Mouse (Mus musculus): ENCODE measurements around the gene Dmpk. TPM values are rescaled to one million over a fixed set of nuclear protein-coding genes. Genes with fewer than 3 reads are reported as not detected.
A peak's percentile ranks its signal among the peaks of the same experiment; 100 is the strongest.

Dmpk gene
- total RNA-seq, 1 experiment from 2014 or later, result not detected

DNA sequence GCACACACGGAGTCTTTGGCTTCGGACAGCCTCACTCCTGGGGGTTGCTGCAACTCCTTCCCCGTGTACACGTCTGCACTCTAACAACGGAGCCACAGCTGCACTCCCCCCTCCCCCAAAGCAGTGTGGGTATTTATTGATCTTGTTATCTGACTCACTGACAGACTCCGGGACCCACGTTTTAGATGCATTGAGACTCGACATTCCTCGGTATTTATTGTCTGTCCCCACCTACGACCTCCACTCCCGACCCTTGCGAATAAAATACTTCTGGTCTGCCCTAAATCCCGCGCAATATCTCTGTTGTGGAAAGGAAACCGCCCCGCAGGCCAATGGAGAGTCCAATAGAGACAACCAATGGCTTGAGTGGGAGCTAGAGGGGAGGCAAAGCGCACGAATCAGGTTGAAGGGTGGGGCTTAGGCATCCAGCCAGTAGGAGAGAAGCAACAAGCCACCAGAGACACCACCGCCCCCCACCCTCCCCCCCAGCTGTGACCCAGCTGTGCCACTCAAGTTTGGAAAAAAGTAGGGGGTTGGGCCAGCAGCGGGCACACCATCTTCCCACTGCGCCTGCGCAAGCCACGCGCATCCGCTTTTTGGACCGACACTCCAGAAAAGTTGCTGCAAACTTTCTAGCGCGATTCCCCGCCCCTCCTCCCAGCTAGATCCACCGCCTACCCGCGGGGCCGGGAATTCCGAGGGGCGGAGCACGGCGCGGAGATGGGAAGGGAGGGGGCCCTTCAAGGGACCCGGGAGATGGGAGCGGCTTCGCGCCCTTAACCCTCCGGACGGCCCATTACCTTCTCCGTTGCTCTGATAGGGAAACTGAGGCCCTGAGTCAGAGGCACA, 10.1 kb downstream of the Dmpk start:
- no peak; the same call in 1 of the 2 replicates for ATAC-seq (replicated peaks; ENCODE audit: insufficient number of reproducible peaks, low FRiP score, low TSS enrichment, poor library complexity, severe bottlenecking)

DNA sequence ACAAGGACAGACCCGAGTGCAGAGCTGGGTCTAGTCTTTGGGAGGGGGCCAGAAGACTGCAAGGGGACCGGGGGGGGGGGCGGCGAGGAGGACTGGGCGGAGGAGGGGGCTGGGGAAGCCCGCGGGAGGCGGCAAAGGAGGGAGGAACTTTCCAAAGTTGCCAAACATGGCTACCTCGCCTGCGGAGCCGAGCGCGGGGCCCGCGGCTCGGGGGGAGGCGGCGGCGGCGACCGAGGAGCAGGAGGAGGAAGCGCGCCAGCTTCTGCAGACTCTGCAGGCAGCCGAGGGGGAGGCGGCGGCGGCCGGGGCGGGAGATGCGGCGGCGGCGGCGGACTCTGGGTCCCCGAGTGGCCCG, 10.8 kb downstream of the Dmpk start, which contains the start of gene Six5:
Six5 (plus strand) TSS at position 124 of the 355 bp plus-strand sequence.
- no peak for ATAC-seq (replicated peaks; ENCODE audit: insufficient number of reproducible peaks, low FRiP score, low TSS enrichment, poor library complexity, severe bottlenecking)

DNA sequence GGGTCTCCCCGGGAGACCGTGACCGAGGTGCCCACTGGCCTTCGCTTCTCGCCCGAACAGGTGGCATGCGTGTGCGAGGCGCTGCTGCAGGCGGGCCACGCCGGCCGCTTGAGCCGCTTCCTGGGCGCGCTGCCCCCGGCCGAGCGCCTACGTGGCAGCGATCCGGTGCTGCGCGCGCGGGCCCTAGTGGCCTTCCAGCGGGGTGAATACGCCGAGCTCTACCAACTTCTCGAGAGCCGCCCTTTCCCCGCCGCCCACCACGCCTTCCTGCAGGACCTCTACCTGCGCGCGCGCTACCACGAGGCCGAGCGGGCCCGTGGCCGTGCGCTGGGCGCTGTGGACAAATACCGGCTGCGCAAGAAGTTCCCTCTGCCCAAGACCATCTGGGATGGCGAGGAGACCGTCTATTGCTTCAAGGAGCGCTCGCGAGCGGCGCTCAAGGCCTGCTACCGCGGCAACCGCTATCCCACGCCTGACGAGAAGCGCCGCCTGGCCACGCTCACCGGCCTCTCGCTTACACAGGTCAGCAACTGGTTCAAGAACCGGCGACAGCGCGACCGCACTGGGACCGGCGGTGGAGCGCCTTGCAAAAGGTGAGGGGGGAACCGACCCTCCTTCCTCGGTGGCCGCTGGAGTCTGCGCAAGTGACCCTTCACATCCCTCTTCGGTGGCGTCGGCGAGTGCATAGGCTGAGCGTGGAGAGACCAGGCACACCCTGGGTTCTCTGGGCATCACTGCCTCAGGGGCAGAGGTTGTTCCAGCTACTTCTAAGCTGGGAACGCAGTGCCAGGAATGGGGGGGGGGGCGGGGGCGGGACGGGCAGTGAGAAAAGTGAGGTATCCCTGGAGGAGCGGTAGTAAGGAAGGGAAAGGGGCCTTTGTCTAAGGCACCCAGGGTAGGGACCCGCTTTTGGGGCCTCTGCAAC, 11.4 kb downstream of the Dmpk start:
- ATAC-seq (replicated peaks; ENCODE audit: insufficient number of reproducible peaks, low FRiP score, low TSS enrichment, poor library complexity, severe bottlenecking), result no peak

DNA sequence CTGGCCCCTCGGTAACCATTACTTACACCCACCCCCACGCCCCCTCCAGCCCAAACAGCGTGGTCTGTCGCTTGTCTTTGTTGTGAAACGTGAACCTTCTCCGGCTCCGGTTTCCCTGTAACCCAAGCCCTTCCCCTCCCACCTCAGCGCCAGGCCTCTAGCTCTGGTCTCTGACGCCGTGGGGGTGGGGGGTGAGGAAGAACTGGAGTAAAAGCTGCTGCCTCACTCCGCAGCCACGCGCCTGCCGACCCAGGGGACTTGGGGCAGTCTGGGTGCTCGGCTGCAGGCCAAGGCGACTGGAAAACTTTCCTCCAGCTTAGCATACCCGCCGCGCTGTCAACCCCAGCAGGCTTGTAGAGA, 12.1 kb downstream of the Dmpk start:
- ATAC-seq (replicated peaks; ENCODE audit: insufficient number of reproducible peaks, low FRiP score, low TSS enrichment, poor library complexity, severe bottlenecking), result no peak

DNA sequence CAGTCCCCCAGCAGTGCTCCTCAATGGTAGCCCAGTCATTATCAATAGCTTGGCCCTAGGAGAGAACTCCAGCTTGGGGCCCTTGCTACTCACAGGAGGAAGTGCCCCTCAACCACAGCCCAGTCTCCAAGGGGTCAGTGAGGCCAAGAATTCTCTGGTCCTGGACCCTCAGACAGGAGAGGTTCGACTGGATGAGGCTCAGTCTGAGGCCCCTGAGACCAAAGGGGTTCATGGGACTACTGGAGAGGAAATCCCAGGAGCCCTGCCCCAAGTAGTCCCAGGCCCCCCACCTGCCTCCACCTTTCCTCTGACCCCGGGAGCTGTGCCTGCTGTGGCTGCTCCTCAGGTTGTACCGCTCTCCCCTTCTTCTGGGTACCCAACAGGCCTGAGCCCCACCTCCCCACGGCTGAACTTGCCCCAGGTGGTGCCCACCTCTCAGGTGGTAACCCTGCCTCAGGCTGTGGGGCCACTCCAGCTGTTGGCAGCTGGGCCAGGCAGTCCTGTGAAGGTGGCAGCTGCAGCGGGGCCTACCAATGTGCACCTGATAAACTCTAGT, 12.8 kb downstream of the Dmpk start:
- no peak for ATAC-seq (replicated peaks; ENCODE audit: insufficient number of reproducible peaks, low FRiP score, low TSS enrichment, poor library complexity, severe bottlenecking)

DNA sequence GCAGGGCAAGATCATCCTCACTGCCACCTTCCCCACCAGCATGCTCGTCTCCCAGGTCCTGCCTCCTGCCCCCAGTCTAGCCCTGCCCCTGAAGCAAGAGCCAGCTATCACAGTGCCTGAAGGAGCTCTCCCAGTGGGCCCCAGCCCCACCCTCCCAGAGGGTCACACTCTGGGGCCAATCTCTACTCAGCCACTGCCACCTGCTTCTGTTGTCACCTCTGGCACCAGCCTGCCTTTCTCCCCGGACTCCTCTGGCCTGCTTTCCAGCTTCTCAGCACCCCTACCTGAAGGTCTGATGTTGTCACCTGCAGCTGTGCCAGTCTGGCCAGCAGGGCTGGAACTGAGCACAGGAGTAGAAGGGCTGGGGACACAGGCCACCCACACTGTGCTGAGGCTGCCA, 13.6 kb downstream of the Dmpk start:
- ATAC-seq (replicated peaks; ENCODE audit: insufficient number of reproducible peaks, low FRiP score, low TSS enrichment, poor library complexity, severe bottlenecking), result no peak

DNA sequence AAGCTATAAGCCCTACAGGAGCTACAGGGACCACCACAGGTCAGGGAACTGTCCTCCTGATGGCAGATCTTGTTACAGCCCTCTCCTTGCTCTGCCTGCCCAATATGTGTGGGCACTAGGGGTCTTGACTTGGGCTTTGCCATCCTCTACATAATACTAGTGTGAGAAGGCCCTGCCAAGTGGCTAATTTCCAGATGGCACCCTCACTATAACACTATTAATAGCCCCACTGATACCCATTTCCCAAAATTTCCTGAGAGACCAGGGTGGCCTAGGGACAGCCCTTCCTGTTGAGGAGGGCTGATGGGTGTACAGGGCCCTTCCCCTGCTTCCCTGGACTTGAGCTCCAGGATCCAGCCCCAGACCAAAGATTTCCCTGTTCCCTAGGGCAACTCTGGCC, 14.2 kb downstream of the Dmpk start:
- ATAC-seq (replicated peaks; ENCODE audit: insufficient number of reproducible peaks, low FRiP score, low TSS enrichment, poor library complexity, severe bottlenecking), result no peak

DNA sequence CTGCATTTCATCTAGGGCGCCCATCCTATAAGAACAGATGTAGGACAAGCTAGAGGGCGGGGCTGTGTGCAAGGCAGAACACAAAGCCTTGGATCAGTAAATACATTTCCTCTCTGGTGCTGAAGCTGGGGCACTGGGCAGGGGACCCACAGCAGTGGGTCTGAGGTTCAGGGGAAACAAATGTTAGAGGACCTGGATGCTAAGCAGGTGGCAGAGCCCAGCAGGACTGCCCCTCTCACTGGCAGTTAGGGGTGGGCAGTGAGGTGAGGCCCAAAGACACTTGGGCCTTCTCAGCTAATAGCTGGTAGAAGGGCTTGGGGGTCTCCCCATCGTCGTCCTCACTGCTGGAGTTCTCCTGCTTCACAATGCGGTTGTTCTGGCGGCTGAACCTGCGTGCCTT, 15.2 kb downstream of the Dmpk start:
- ATAC-seq (replicated peaks; ENCODE audit: insufficient number of reproducible peaks, low FRiP score, low TSS enrichment, poor library complexity, severe bottlenecking), result no peak

DNA sequence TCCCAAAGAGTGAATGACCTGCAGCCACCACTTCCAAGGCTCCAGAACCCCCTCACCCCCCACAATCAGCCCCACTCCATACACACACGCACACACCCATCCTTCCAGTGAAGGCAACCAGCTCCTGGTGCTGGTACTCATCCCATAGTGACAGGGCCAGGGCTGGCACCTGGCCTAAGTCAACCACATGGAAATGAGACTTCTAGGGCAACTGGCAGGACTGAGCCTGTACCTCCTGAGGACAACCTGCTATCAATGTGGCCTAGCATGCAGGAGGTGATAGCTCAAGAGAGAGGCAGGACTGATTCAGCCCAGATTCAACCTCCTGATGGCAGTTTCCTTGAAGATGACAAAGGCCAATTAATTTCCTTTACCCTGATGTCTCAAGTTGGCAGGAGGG, 16.6 kb downstream of the Dmpk start:
- ATAC-seq (replicated peaks; ENCODE audit: insufficient number of reproducible peaks, low FRiP score, low TSS enrichment, poor library complexity, severe bottlenecking), result no peak

DNA sequence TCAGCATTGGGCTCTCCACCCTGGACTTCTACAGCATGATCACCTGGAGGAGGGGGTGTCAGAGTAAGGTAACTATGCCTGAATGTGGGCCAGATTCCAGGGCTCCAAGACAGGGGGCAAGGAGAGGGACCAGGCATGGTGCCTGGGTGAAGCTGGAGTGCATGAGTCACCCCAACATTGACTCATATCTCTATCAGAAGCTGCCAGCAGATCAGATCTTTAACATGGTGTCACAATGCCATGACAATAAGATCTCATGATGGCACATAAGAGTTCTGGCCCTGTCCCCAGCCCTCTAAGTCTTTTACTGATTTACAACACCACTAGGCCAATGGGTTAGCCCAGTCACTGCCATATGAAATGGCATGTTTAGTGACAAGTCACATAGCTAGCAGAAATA, 20.1 kb downstream of the Dmpk start:
- ATAC-seq (replicated peaks; ENCODE audit: insufficient number of reproducible peaks, low FRiP score, low TSS enrichment, poor library complexity, severe bottlenecking), result no peak

DNA sequence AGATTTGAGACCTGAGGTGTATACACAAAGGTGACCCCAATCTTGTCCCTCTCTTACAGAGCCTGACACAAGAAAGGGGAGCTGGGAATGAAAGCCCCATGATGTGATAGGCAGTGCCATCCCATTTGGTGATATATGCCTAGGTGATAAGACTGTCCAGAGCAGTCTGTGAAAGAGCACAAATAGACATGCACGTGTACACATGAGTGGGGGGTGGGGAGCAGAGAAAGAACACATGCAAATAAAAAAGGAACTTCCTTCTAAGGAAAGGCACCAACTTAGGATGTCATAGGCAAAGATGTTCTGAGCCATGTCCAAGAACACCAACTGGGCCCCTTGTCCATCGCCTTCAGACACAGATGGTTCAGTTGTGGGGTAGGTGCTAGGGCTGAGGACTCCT, 20.8 kb downstream of the Dmpk start:
- ATAC-seq (replicated peaks; ENCODE audit: insufficient number of reproducible peaks, low FRiP score, low TSS enrichment, poor library complexity, severe bottlenecking), result no peak

DNA sequence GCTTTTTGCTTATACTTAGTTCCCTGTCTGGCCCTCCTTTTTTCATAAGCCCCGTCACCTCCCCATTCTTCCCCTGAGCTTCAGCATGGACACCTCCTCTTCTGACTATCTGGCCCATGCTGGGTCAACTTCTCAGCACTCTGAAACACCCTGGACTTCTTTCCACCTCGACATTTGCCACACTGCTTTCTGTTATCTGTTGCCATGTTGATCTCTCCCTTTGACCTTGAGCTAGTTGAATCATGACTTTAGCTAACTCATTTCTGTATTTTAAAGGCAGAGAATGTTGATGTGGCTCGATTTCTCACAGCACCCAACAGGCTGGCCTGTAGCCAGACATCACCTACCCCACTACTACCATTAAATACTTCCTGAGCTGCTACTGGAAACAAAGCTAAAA, 23.8 kb downstream of the Dmpk start:
- no peak for ATAC-seq (replicated peaks; ENCODE audit: insufficient number of reproducible peaks, low FRiP score, low TSS enrichment, poor library complexity, severe bottlenecking)

DNA sequence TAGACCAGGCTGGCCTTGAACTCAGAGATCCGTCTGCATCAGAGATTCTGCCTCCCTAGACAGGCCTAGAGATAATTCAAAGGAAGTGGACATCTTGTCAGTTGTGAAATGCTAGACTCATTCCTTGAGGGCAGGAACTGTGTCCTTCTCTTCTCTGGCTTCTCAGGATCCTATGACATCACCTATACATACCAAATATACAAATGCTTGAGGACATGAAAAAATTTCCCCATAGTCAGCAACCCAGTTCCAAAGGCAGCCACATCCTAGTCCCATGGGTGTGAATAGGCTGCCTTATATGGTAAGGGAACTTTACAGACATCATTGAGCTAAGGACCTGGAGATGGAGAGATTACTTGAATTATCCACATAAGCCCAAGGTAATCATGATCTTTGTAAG, 25.9 kb downstream of the Dmpk start:
- ATAC-seq (replicated peaks; ENCODE audit: insufficient number of reproducible peaks, low FRiP score, low TSS enrichment, poor library complexity, severe bottlenecking), result no peak

DNA sequence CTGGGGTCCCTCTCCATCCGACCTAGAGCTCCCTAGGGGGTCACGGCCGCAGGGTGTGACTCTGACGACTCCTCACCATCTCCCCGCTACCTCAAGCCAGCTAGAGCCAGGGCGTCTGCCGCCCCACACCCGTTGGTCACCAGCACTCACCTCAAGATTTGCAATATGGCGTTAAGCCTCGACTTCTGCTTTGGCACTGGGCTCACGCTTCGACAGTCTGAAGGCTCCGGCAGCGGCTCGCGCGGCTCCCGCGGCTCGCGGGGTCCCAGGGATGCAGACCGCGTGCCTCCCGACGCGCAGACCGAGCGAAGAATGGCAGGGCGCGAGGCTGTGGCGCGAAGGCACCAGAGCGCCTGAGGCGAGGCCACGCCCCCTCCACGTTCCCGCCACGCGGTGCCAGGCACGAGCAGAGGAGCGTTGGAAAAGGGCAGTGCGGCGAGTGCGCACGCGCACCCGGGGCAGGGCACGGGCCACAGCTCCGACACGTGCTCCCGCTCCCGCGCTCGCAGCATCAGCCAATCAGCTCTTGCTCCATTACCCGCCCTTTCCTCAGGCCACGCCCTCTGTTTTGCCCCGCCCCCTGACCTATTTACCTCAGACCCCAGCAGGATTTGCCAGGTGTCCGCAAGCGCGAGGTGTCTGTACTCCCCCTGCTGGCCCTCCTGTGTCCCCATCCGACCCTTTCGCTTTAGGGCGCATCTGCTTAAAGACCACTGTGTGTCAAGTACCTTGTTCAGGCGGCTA, 34.6 kb downstream of the Dmpk start, which contains the start of gene Gm4969:
Gm4969 (minus strand) TSS at position 341 of the 744 bp plus-strand sequence.
- ATAC-seq (replicated peaks; ENCODE audit: insufficient number of reproducible peaks, low FRiP score, low TSS enrichment, poor library complexity, severe bottlenecking), result no peak

DNA sequence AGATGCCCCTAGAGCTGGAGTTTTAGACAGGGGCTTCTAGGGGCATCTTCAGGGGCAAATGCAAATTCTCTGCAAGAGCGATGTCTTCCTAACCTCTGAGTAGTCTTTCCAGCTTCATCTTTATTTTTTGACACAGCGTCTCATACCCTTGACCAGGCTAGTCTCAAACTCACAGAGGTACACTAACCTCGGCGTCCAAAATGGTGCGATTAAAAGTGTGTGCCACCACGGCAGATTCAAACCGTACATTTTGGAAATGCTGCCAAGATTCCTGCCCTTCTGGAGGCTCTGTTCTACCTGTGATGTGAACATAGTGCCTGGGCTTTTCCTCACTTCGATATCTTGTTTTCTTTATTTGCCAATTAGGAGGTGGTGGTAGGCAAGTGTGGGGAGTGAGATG, 35.4 kb downstream of the Dmpk start:
- ATAC-seq (replicated peaks; ENCODE audit: insufficient number of reproducible peaks, low FRiP score, low TSS enrichment, poor library complexity, severe bottlenecking), result no peak

DNA sequence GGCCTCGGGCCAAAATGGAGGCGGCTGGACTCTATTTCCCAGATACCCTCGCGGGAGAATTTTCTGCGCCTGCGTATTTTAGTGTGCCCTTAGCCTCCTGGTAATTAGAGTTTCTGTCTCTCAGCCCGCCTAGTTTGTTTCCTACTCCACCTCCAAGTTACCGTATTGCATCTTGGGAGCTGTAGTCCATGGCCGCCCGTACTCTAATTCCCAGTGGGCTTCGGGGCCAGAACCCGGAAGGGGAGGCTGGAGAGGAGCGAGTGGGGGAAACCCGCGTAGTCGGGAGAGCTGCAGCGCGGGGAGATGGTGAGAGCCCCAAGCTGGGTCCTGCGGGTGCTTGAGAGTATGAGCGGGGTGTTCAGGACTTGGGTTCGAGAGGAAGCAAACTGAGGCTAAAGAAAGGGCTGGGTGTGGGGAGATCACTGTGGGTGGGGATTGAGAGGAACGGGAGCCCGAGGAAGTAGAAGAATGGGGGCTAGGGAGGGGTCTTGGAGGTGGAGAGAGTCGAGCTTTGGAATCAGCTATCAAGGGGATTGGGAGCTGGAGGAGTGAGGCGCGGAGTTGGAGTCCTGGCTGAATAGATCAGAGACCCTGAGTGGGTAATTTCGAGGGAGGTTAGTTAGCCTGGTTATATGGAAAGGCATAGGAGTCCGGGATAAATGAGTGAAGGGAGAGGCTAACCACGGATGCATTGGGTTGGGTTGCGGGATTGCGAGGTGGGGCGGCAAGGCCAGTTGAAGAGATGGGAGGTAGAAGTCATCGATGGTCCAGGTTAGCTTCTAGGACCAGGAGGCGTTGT, 36.2 kb downstream of the Dmpk start, which contains the start of gene Fbxo46:
Fbxo46 (plus strand) TSS at position 229 of the 799 bp plus-strand sequence.
- ATAC-seq (replicated peaks; ENCODE audit: insufficient number of reproducible peaks, low FRiP score, low TSS enrichment, poor library complexity, severe bottlenecking), result peak; percentile 100

DNA sequence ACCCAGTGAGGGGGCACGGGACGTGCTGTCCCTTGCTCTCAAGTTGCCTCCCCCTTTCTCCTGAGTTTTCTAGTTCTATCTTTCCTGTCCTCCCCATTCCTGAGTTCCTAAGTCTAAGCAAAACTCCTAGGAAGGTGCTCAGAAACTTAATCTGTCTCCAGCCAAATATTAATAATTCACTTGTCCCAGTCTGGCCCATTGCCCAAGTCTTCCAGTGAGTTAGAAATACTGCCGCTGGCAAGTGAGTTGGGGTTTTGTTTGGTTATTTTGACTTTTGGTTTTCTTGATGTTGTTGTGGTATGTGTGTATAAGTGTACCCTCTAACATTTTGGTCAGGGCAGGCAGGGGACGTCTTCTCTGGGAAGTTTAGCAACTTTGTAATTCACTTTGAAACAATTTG, 38.0 kb downstream of the Dmpk start:
- ATAC-seq (replicated peaks; ENCODE audit: insufficient number of reproducible peaks, low FRiP score, low TSS enrichment, poor library complexity, severe bottlenecking), result no peak

DNA sequence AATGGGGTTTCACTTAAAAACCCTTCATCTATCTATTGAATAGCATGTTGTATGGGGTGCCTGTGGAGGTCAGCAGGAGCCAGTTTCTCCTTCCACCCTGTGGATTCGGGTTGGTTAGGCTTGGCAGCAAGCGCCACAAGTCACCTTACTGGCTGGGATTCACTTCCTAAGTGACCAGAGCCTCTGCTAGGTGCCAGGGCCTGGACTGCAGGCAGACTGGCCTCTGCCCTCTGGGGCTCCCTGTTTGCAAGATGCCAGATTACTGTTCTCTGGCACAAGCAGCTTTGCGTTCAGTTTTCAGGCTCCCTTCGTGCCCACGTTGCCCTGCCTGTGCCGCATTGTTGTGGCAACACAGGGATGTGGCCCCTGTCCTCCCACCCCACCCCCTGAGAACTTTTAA, 41.1 kb downstream of the Dmpk start:
- ATAC-seq (replicated peaks; ENCODE audit: insufficient number of reproducible peaks, low FRiP score, low TSS enrichment, poor library complexity, severe bottlenecking), result no peak
